Mouse (Mus musculus) stomach, embryonic 16.5 days (tissue): ENCODE measurements around the gene Agap1. TPM values are rescaled to one million over a fixed set of nuclear protein-coding genes. Genes with fewer than 3 reads are reported as not detected.
"Not testable (repeated sequence)": the region's sequence is repeated elsewhere in the genome, so short reads cannot be mapped to it uniquely, and the experiment has no call there.

ENCODE experiments used
- ATAC-seq: fragments of 200-750 bp; cut with Nextera tagmentation; 2 replicates; pipeline ENCODE4 v1.8.0; 2017; ENCODE audit warnings: moderate number of reproducible peaks, moderate TSS enrichment; ENCODE audit not compliant: insufficient read depth, low FRiP score
- H3K27ac ChIP-seq: fragments of 300-500 bp; sonication (generic); 2 replicates; pipeline ENCODE4 v1.5.1; 2014; ENCODE audit warnings: low read length
- H3K27me3 ChIP-seq: fragments of 300-500 bp; sonication (generic); 2 replicates; pipeline ENCODE4 v1.6.1; 2014; ENCODE audit warnings: low read length, control low read depth, mixed read lengths; ENCODE audit not compliant: control insufficient read depth, insufficient read depth
- H3K36me3 ChIP-seq: fragments of 300-500 bp; sonication (generic); 2 replicates; pipeline ENCODE4 v1.6.1; 2014; ENCODE audit warnings: low read length; ENCODE audit not compliant: control insufficient read depth, insufficient read depth
- H3K4me1 ChIP-seq: fragments of 300-500 bp; sonication (generic); 2 replicates; pipeline ENCODE4 v1.6.1; 2014; ENCODE audit warnings: low read length, control low read depth, mixed read lengths; ENCODE audit not compliant: control insufficient read depth, insufficient read depth
- H3K4me2 ChIP-seq: fragments of 300-500 bp; sonication (generic); 2 replicates; pipeline ENCODE4 v1.6.1; 2014; ENCODE audit warnings: low read depth, low read length, mixed read lengths
- H3K4me3 ChIP-seq: fragments of 300-500 bp; sonication (generic); replicated peaks from 2 replicates; pipeline ENCODE4 v1.5.1; 2014; ENCODE audit warnings: mild to moderate bottlenecking, low read length
- H3K9ac ChIP-seq: fragments of 300-500 bp; sonication (generic); 2 replicates; pipeline ENCODE4 v1.6.1; 2014; ENCODE audit warnings: low read length
- H3K9me3 ChIP-seq: fragments of 300-500 bp; sonication (generic); replicated peaks from 2 replicates; pipeline ENCODE4 v1.6.1; 2016; ENCODE audit warnings: low read length, control low read depth; ENCODE audit not compliant: control insufficient read depth
- WGBS: fragments of 180-500 bp; shearing (Covaris S2); extraction: QIAGEN DNeasy Blood & Tissue Kit; methylation state at CpG from one replicate; pipeline ENCODE4 v1.1.7; 2014; 5-methylcytosine and 5-hydroxymethylcytosine counted together
- polyA plus RNA-seq: library from polyadenylated mRNA; unstranded; fragments of >200 nt; fragmentation: Nextera tagmentation; extraction: Ambion mirVana; gene quantifications from 2 replicates; pipeline ENCODE4 v1.2.1, GENCODE M21; 2015

The Agap1 gene
- polyA plus RNA-seq, 1 experiment from 2014 or later: 5.8 TPM

- no peak overlapping the region for H3K4me2 ChIP-seq
- no peak overlapping the region for H3K4me3 ChIP-seq
- no peaks in the 10 kb centered on the region for H3K9me3 ChIP-seq
- WGBS: 87% methylated on average over 6 of the region's 6 CpGs
- H3K4me1 ChIP-seq: peaks cover 12% of the 10 kb centered on the region
- no peaks in the 10 kb centered on the region for H3K36me3 ChIP-seq
- H3K9ac ChIP-seq: no peak overlapping the region
- no peaks in the 10 kb centered on the region for H3K27me3 ChIP-seq
- no peak overlapping the region for H3K27ac ChIP-seq
- no peak for ATAC-seq
Measured at GRCm38 (mm10) chr1:89486891-89487290, 32.3 kb downstream of the Agap1 start.

- Histone ChIP-seq H3K4me3 (no peak overlapping the region), H3K36me3 (no peaks in the 10 kb centered on the region), H3K9me3 (no peaks in the 10 kb centered on the region), H3K27me3 (no peaks in the 10 kb centered on the region), H3K27ac (no peak overlapping the region), H3K4me1 (peaks cover 12% of the 10 kb centered on the region), H3K4me2 (no peak overlapping the region), H3K9ac (no peak overlapping the region)
- ATAC-seq: no peak
- WGBS: 58% methylated on average over 17 of the region's 17 CpGs
Measured at GRCm38 (mm10) chr1:89489111-89489971, 34.7 kb downstream of the Agap1 start.

GRCm38 (mm10) chr1:89493177-89493576 lies 38.6 kb downstream of the Agap1 start:
- Histone ChIP-seq H3K9ac (no peak overlapping the region), H3K36me3 (no peaks in the 10 kb centered on the region), H3K9me3 (no peaks in the 10 kb centered on the region), H3K27ac (no peak overlapping the region), H3K4me3 (no peak overlapping the region), H3K4me1 (peaks cover 21% of the 10 kb centered on the region), H3K4me2 (no peak overlapping the region), H3K27me3 (no peaks in the 10 kb centered on the region)
- ATAC-seq: no peak
- 78% methylated on average over 5 of the region's 5 CpGs for WGBS

- Histone ChIP-seq H3K4me3 (no peak overlapping the region), H3K4me2 (no peak overlapping the region), H3K9me3 (no peaks in the 10 kb centered on the region), H3K36me3 (no peaks in the 10 kb centered on the region), H3K27me3 (no peaks in the 10 kb centered on the region), H3K27ac (peak overlapping the region; percentile 57), H3K4me1 (peaks cover 12% of the 10 kb centered on the region), H3K9ac (no peak overlapping the region)
- 59% methylated on average over 1 of the region's 1 CpGs for WGBS
- ATAC-seq: no peak
Measured at GRCm38 (mm10) chr1:89494816-89495215, 40.2 kb downstream of the Agap1 start.

GRCm38 (mm10) chr1:89496204-89496603 lies 41.6 kb downstream of the Agap1 start:
- Histone ChIP-seq H3K4me1 (peaks cover 16% of the 10 kb centered on the region), H3K4me3 (no peak overlapping the region), H3K4me2 (no peak overlapping the region), H3K9ac (no peak overlapping the region), H3K36me3 (no peaks in the 10 kb centered on the region), H3K9me3 (no peaks in the 10 kb centered on the region), H3K27ac (no peak overlapping the region), H3K27me3 (no peaks in the 10 kb centered on the region)
- ATAC-seq: no peak
- 64% methylated on average over 7 of the region's 7 CpGs for WGBS

GRCm38 (mm10) chr1:89500925-89501324 lies 46.3 kb downstream of the Agap1 start:
- Histone ChIP-seq H3K4me1 (peaks cover 10% of the 10 kb centered on the region; the same call in 1 of the 2 replicates), H3K9me3 (no peaks in the 10 kb centered on the region), H3K27ac (no peak overlapping the region), H3K4me3 (no peak overlapping the region), H3K4me2 (no peak overlapping the region), H3K27me3 (no peaks in the 10 kb centered on the region), H3K9ac (no peak overlapping the region), H3K36me3 (no peaks in the 10 kb centered on the region)
- 88% methylated on average over 2 of the region's 2 CpGs for WGBS
- ATAC-seq: no peak

GRCm38 (mm10) chr1:89501346-89501745 lies 46.7 kb downstream of the Agap1 start:
- no peak overlapping the region for H3K4me2 ChIP-seq
- no peaks in the 10 kb centered on the region for H3K36me3 ChIP-seq
- no peak overlapping the region for H3K27ac ChIP-seq
- H3K27me3 ChIP-seq: no peaks in the 10 kb centered on the region
- WGBS: 85% methylated on average over 4 of the region's 4 CpGs
- ATAC-seq: no peak
- H3K9me3 ChIP-seq: no peaks in the 10 kb centered on the region
- peaks cover 8% of the 10 kb centered on the region; the same call in 1 of the 2 replicates for H3K4me1 ChIP-seq
- H3K4me3 ChIP-seq: no peak overlapping the region
- H3K9ac ChIP-seq: no peak overlapping the region

- H3K9me3 ChIP-seq, ATAC-seq: not testable (repeated sequence)
Measured at GRCm38 (mm10) chr1:89501891-89502290, 47.3 kb downstream of the Agap1 start.

GRCm38 (mm10) chr1:89509196-89509595 lies 54.6 kb downstream of the Agap1 start:
- H3K27me3 ChIP-seq: no peaks in the 10 kb centered on the region
- H3K27ac ChIP-seq: no peak overlapping the region
- no peaks in the 10 kb centered on the region for H3K9me3 ChIP-seq
- no peak overlapping the region for H3K9ac ChIP-seq
- no peak for ATAC-seq
- H3K4me3 ChIP-seq: no peak overlapping the region
- H3K4me1 ChIP-seq: peaks cover 11% of the 10 kb centered on the region; the same call in 1 of the 2 replicates
- WGBS: 63% methylated on average over 2 of the region's 2 CpGs
- no peaks in the 10 kb centered on the region for H3K36me3 ChIP-seq
- no peak overlapping the region for H3K4me2 ChIP-seq

More at GRCm38 (mm10) chr1:89501891-89502290, 47.3 kb downstream of the Agap1 start:
- not testable (repeated sequence) for H3K4me2 ChIP-seq, H3K36me3 ChIP-seq, H3K9ac ChIP-seq, H3K4me1 ChIP-seq, H3K4me3 ChIP-seq, H3K27me3 ChIP-seq, H3K27ac ChIP-seq
